Mouse (Mus musculus) small intestine, adult 10 weeks (tissue): ENCODE results near the gene Svop. TPM values are rescaled to one million over a fixed set of nuclear protein-coding genes. Genes with fewer than 3 reads are reported as not detected.

Experiments used
- polyA plus RNA-seq: library from polyadenylated mRNA; stranded (reverse); fragments of 350-450 nt; fragmentation: Illumina TruSeq; extraction: RNeasy Lipid Tissue Mini Kit (QIAGEN cat#74804); gene quantifications from one replicate; pipeline ENCODE4 v1.2.3, GENCODE M21; 2014; ENCODE audit warnings: low replicate concordance

Gene Svop
- polyA plus RNA-seq = not detected

GRCm38 (mm10) chr5:114091057-114091807 is at the start of gene Svop:
Gene Svop, minus strand, starts transcription at chr5:114091570.

GRCm38 (mm10) chr5:114130211-114130605 is 38.8 kb upstream of the Svop start, which contains the start of gene Ung:
Gene Ung, plus strand, starts transcription at chr5:114130386.

GRCm38 (mm10) chr5:114127374-114128349 is 36.3 kb upstream of the Svop start, which contains the start of gene Alkbh2:
Gene Alkbh2, minus strand, starts transcription at chr5:114128218.

GRCm38 (mm10) chr5:114065161-114065560 is 26.2 kb downstream of the Svop start, which contains the start of gene Usp30:
Gene Usp30, plus strand, starts transcription at chr5:114065461.

GRCm38 (mm10) chr5:114003542-114003941 is 87.8 kb downstream of the Svop start, which contains the start of gene Dao:
Gene Dao, plus strand, starts transcription at chr5:114003703.

GRCm38 (mm10) chr5:113993487-113994465 is 97.6 kb downstream of the Svop start, which contains the start of gene Ssh1:
Gene Ssh1, minus strand, starts transcription at chr5:113993894.

Other genes with a start within 250 kb of the Svop start
- 18.3 TPM for gene Coro1c, start 182.8 kb downstream of the Svop start, polyA plus RNA-seq
- gene Ssh1, start 97.7 kb downstream of the Svop start, polyA plus RNA-seq = 0.93 TPM
- 1.6 TPM for gene Dao, start 87.9 kb downstream of the Svop start, polyA plus RNA-seq
- 1.2 TPM for gene Usp30, start 26.1 kb downstream of the Svop start, polyA plus RNA-seq
- gene Alkbh2, start 36.6 kb upstream of the Svop start, polyA plus RNA-seq = not detected
- 0.59 TPM for gene Ung, start 38.8 kb upstream of the Svop start, polyA plus RNA-seq
- 0.26 TPM for gene Acacb, start 55.0 kb upstream of the Svop start, polyA plus RNA-seq
- not detected for gene Foxn4, start 182.2 kb upstream of the Svop start, polyA plus RNA-seq
- gene Myo1h, start 197.6 kb upstream of the Svop start, polyA plus RNA-seq = 0.11 TPM